Mouse (Mus musculus) olfactory bulb, adult 2 months (tissue): ENCODE data around the gene Anxa6.
A peak's percentile ranks its signal among the peaks of the same experiment; 100 is the strongest.

ENCODE experiments used
- CTCF ChIP-seq: fragments of 200-500 bp; IDR thresholded peaks from 2 replicates; pipeline ENCODE4 v1.5.1; 2012; ENCODE audit warnings: low read depth, mild to moderate bottlenecking, low read length, moderate library complexity; ENCODE audit not compliant: insufficient read depth
- POLR2A ChIP-seq: fragments of 200-500 bp; IDR thresholded peaks from 2 replicates; pipeline ENCODE4 v1.6.1; 2012; ENCODE audit warnings: mild to moderate bottlenecking, low read depth, low read length, moderate library complexity; ENCODE audit not compliant: insufficient read depth

GRCm38 (mm10) chr11:55039591-55039990 is 6.3 kb upstream of the Anxa6 start:
- no peak for TF ChIP-seq POLR2A
- TF ChIP-seq CTCF, result peak; percentile 82
